Mouse (Mus musculus) olfactory bulb, adult 2 months (tissue): ENCODE data around the gene Ccl3.

Experiments
- CTCF ChIP-seq: fragments of 200-500 bp; IDR thresholded peaks from 2 replicates; pipeline ENCODE4 v1.5.1; 2012; ENCODE audit warnings: low read depth, mild to moderate bottlenecking, low read length, moderate library complexity; ENCODE audit not compliant: insufficient read depth
- POLR2A ChIP-seq: fragments of 200-500 bp; IDR thresholded peaks from 2 replicates; pipeline ENCODE4 v1.6.1; 2012; ENCODE audit warnings: mild to moderate bottlenecking, low read depth, low read length, moderate library complexity; ENCODE audit not compliant: insufficient read depth

DNA sequence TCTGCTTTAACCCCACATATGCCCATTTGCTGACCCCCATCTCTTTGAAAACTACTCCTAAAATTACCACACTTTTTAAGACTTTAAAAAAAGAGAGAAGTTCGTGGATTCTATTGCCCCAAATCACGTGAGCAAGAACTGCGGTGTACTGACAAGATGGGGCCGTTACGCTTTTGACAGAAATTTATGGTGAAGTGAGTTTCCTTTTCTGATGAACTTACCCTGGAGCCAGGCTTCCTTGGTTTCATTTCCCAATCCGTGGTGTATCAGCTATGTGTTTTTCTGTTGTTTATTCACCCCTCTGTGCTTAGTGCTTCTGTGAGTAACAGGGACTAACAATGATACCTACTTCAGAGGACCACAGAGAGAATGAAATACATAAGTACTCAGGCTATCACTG, 9.6 kb upstream of the Ccl3 start:
- TF ChIP-seq CTCF, result no peak
- no peak for TF ChIP-seq POLR2A
